Mouse (Mus musculus) thymus, adult 2 months (tissue): ENCODE results near the gene Pja2.

ENCODE experiments used
- CTCF ChIP-seq: fragments of 200-500 bp; IDR thresholded peaks from 2 replicates; pipeline ENCODE4 v1.5.1; 2012; ENCODE audit warnings: mild to moderate bottlenecking, control low read depth, low read length, moderate library complexity, borderline replicate concordance; ENCODE audit not compliant: control insufficient read depth, poor library complexity, insufficient read depth; ENCODE audit errors: extremely low read depth
- POLR2A ChIP-seq: fragments of 200-500 bp; IDR thresholded peaks from 2 replicates; pipeline ENCODE4 v1.6.1; 2012; ENCODE audit warnings: mild to moderate bottlenecking, low read length, control low read depth, moderate library complexity; ENCODE audit not compliant: control insufficient read depth, poor library complexity, insufficient read depth; ENCODE audit errors: extremely low read depth

GRCm38 (mm10) chr17:64346135-64346534, 14.4 kb upstream of the Pja2 start:
- TF ChIP-seq CTCF (no peak), POLR2A (no peak)
